ENCODE assay signal across 13 mouse cellular contexts in genomic region chr8:83078701-83079533, GRCm38 (mm10).
A peak's percentile ranks its signal among the peaks of the same experiment; 100 is the strongest.
DNase-seq lines count a peak whose midpoint lies in the region; ATAC-seq and TF ChIP-seq lines count a peak whose summit lies in the region.
"Had no signal": no experiment of that assay in that cellular context is flagged by ENCODE, and none has a peak within 500 bp of the region (broad histone marks: within the 10 kb centered on the region; RNA-seq: fewer than 3 reads in every experiment).

No protein-coding gene starts in this region.

- 32% methylated on average over 12 of the region's 12 CpGs for WGBS in kidney, adult 2 months
- WGBS in limb, embryonic 12.5 days = 36% methylated on average over 12 of the region's 12 CpGs

- no peaks in the 10 kb centered on the region for H3K27me3 ChIP-seq in kidney, adult 2 months (replicated peaks; ENCODE audit: control insufficient read depth, insufficient read depth, low read length)
- no peaks in the 10 kb centered on the region for H3K27me3 ChIP-seq in limb, embryonic 12.5 days
- H3K27me3 ChIP-seq: embryonic facial prominence, embryonic 15.5 days; midbrain, embryonic 15.5 days had no signal

- no peak overlapping the region for H3K4me3 ChIP-seq in kidney, adult 2 months (ENCODE audit: insufficient read depth, low read depth, low read length)
- no peak overlapping the region for H3K4me3 ChIP-seq in limb, embryonic 12.5 days (replicated peaks)
- H3K4me3 ChIP-seq: embryonic facial prominence, embryonic 15.5 days; midbrain, embryonic 15.5 days had no signal

- no peak for TF ChIP-seq CTCF in kidney, adult 2 months (conservative IDR thresholded peaks at IDR 0.05; ENCODE audit: insufficient read depth, insufficient read length, low read depth, low read length)

- no peaks in the 10 kb centered on the region for H3K36me3 ChIP-seq in kidney, adult 2 months (ENCODE audit: control insufficient read depth, insufficient read depth, low read length)
- no peaks in the 10 kb centered on the region for H3K36me3 ChIP-seq in limb, embryonic 12.5 days
- H3K36me3 ChIP-seq: embryonic facial prominence, embryonic 15.5 days; midbrain, embryonic 15.5 days had no signal

- no peak for TF ChIP-seq POLR2A in kidney, adult 2 months (IDR thresholded peaks at IDR 0.05; ENCODE audit: low read depth, low read length)

- no peaks in the 10 kb centered on the region for H3K9me3 ChIP-seq in limb, embryonic 12.5 days
- H3K9me3 ChIP-seq: embryonic facial prominence, embryonic 15.5 days had no signal

- peak; percentile 85 for DNase-seq in heart, adult 11 months
- DNase-seq in heart, postnatal 14 days = no peak
- DNase-seq in kidney, postnatal 14 days = peak; percentile 17
- DNase-seq in kidney, adult 2 months = no peak
- DNase-seq in lung, postnatal 25 days (ENCODE audit: low spot score) = peak; percentile 33
- no peak for DNase-seq in cerebellum, adult 9-11 months
- DNase-seq in spleen, postnatal 10 days (ENCODE audit: low spot score in 2 of 2) = no peak
- DNase-seq: adrenal gland, postnatal 36 days; cerebellum, postnatal 14 days; right cerebral cortex, postnatal 4 days had no signal

- no peak; the same call in 1 of the 2 replicates for ATAC-seq in limb, embryonic 12.5 days (ENCODE audit: insufficient number of reproducible peaks, insufficient read depth, low FRiP score, low TSS enrichment, low read depth)
- ATAC-seq: midbrain, embryonic 15.5 days had no signal

- intact Hi-C loops in heart, postnatal 14 days (cut with DNase I) = no loop called here

- H3K27ac ChIP-seq in kidney, adult 2 months (ENCODE audit: insufficient read depth, low read depth, low read length) = no peak overlapping the region
- 0 out of 2 replicates have a peak overlapping the region, but pooled peaks have one; percentile 20 for H3K27ac ChIP-seq in limb, embryonic 12.5 days
- H3K27ac ChIP-seq: embryonic facial prominence, embryonic 15.5 days; midbrain, embryonic 15.5 days had no signal

- H3K4me1 ChIP-seq in kidney, adult 2 months (ENCODE audit: control insufficient read depth, insufficient read depth, low read length) = no peaks in the 10 kb centered on the region
- peaks cover 15% of the 10 kb centered on the region for H3K4me1 ChIP-seq in limb, embryonic 12.5 days (replicated peaks)
- H3K4me1 ChIP-seq: midbrain, embryonic 15.5 days had no signal

- H3K9ac ChIP-seq in limb, embryonic 12.5 days (replicated peaks) = no peak overlapping the region
- H3K9ac ChIP-seq: embryonic facial prominence, embryonic 15.5 days; midbrain, embryonic 15.5 days had no signal

- H3K4me2 ChIP-seq in limb, embryonic 12.5 days = no peak overlapping the region
- H3K4me2 ChIP-seq: embryonic facial prominence, embryonic 15.5 days; midbrain, embryonic 15.5 days had no signal

Comparison
In these comparisons a context has a peak if more than half of its experiments do, and no peak if none do; other contexts are left out.
1. DNase-seq: peak in heart, adult 11 months (single experiment), kidney, postnatal 14 days (single experiment) and lung, postnatal 25 days (single experiment); none in heart, postnatal 14 days (0 of 2), kidney, adult 2 months (single experiment), cerebellum, adult 9-11 months (single experiment) and spleen, postnatal 10 days (0 of 2).